Mouse (Mus musculus) embryonic fibroblast, embryonic 13.5 days (primary cell): ENCODE measurements around the gene Ccdc126.

Experiments used
- CTCF ChIP-seq: IDR thresholded peaks from 2 replicates; pipeline ENCODE4 v1.5.1; 2011; ENCODE audit warnings: mild to moderate bottlenecking, control low read depth, low read length, moderate library complexity, borderline replicate concordance; ENCODE audit not compliant: insufficient read depth
- POLR2A ChIP-seq: IDR thresholded peaks from 2 replicates; pipeline ENCODE4 v1.6.1; 2011; ENCODE audit warnings: low read depth, mild to moderate bottlenecking, control low read depth, low read length, moderate library complexity

DNA sequence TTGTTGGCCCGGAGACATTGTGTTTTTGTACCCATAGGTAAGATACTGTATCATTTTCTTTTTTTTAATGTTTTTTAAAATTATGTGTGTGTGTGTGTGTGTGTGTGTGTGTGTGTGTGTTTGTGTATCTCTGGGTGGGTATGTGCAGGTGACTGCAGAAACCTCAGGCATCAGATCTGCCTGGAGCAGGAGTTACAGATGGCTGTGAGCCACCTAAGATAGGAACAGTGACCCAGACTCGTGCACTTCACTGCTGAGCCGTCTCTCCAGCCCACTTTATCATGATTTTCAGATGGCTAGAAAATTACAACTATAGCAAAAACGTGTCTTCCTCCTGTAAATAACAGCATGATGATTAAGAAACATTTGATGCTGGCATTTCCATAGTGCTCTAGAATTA, 53.6 kb downstream of the Ccdc126 start:
- TF ChIP-seq POLR2A (no peak), CTCF (no peak)
